In genomic region chr4:141752076-141752421, GRCm38 (mm10) we compare ENCODE assay signal across 12 mouse cellular contexts. TPM values are rescaled to one million over a fixed set of nuclear protein-coding genes. Genes with fewer than 3 reads are reported as not detected.
DNase-seq lines count a peak whose midpoint lies in the region; ATAC-seq and TF ChIP-seq lines count a peak whose summit lies in the region.
"Had no signal": no experiment of that assay in that cellular context is flagged by ENCODE, and none has a peak within 500 bp of the region (broad histone marks: within the 10 kb centered on the region; RNA-seq: fewer than 3 reads in every experiment).

No protein-coding gene starts in this region.

- peak; percentile 87 for DNase-seq in G1E (ENCODE audit: low spot score)
- no peak for DNase-seq in gastrocnemius, adult 2 months
- no peak for DNase-seq in urinary bladder, adult 18-20 months (ENCODE audit: low spot score in 2 of 2)
- DNase-seq: adrenal gland, postnatal 10 days; gastrocnemius, postnatal 10 days; thymus, postnatal 4 days had no signal

- H3K36me3 ChIP-seq in E14TG2a.4 (ENCODE audit: insufficient read depth, low read length) (no peaks in the 10 kb centered on the region), G1E (replicated peaks) (no peaks in the 10 kb centered on the region)
- H3K36me3 ChIP-seq in embryonic facial prominence, embryonic 15.5 days = no peaks in the 10 kb centered on the region
- H3K36me3 ChIP-seq in liver, embryonic 16.5 days (ENCODE audit: control insufficient read depth, insufficient read depth) = no peaks in the 10 kb centered on the region
- no peaks in the 10 kb centered on the region for H3K36me3 ChIP-seq in forebrain, embryonic 12.5 days (replicated peaks)

- intact Hi-C loops in gastrocnemius, adult 2 months (cut with DNase I) = no loop called here

- H3K27me3 ChIP-seq in E14TG2a.4 (ENCODE audit: insufficient read depth, low read length) (no peaks in the 10 kb centered on the region), G1E (ENCODE audit: insufficient read depth, low read length) (no peaks in the 10 kb centered on the region)
- H3K27me3 ChIP-seq in embryonic facial prominence, embryonic 15.5 days = no peaks in the 10 kb centered on the region
- H3K27me3 ChIP-seq in liver, embryonic 16.5 days (ENCODE audit: control insufficient read depth, insufficient read depth, low read depth, low read length) = no peaks in the 10 kb centered on the region
- H3K27me3 ChIP-seq in forebrain, embryonic 12.5 days = 0 out of 2 replicates have a peak, but pooled peaks cover 3% of the 10 kb centered on the region

- TF ChIP-seq CTCF in E14TG2a.4 (conservative IDR thresholded peaks at IDR 0.05; ENCODE audit: low read length) (no peak), G1E (IDR thresholded peaks at IDR 0.05; ENCODE audit: low read depth, low read length) (no peak)
- TF ChIP-seq CTCF in gastrocnemius, adult 2 months (IDR thresholded peaks at IDR 0.05) = no peak

- no peaks in the 10 kb centered on the region for H3K9me3 ChIP-seq in E14TG2a.4 (ENCODE audit: low read length)
- H3K9me3 ChIP-seq in G1E (replicated peaks) = no peaks in the 10 kb centered on the region
- no peaks in the 10 kb centered on the region for H3K9me3 ChIP-seq in embryonic facial prominence, embryonic 15.5 days (replicated peaks)
- H3K9me3 ChIP-seq in liver, embryonic 16.5 days (replicated peaks; ENCODE audit: control insufficient read depth, low read length) = no peaks in the 10 kb centered on the region
- no peaks in the 10 kb centered on the region for H3K9me3 ChIP-seq in forebrain, embryonic 12.5 days

- H3K27ac ChIP-seq in embryonic facial prominence, embryonic 15.5 days (replicated peaks) = 0 out of 2 replicates have a peak overlapping the region, but pooled peaks have one; percentile 44
- peak overlapping the region; percentile 99 for H3K27ac ChIP-seq in liver, embryonic 16.5 days (ENCODE audit: low read length)
- H3K27ac ChIP-seq in gastrocnemius, adult 2 months = no peak overlapping the region
- no peak overlapping the region for H3K27ac ChIP-seq in forebrain, embryonic 12.5 days

- H3K4me1 ChIP-seq in E14TG2a.4 (replicated peaks; ENCODE audit: low read depth, low read length) = peaks cover 33% of the 10 kb centered on the region
- peaks cover 50% of the 10 kb centered on the region for H3K4me1 ChIP-seq in G1E (ENCODE audit: insufficient read depth, low read depth, low read length)
- H3K4me1 ChIP-seq in embryonic facial prominence, embryonic 15.5 days = no peaks in the 10 kb centered on the region
- H3K4me1 ChIP-seq in liver, embryonic 16.5 days (ENCODE audit: control insufficient read depth, low read depth, low read length) = peaks cover 38% of the 10 kb centered on the region
- no peaks in the 10 kb centered on the region for H3K4me1 ChIP-seq in forebrain, embryonic 12.5 days

- 5% methylated on average over 4 of the region's 4 CpGs for WGBS in embryonic facial prominence, embryonic 15.5 days
- WGBS in liver, embryonic 16.5 days (ENCODE audit: insufficient replicate concordance) = 2% methylated on average over 4 of the region's 4 CpGs
- 18% methylated on average over 4 of the region's 4 CpGs for WGBS in forebrain, embryonic 12.5 days

- H3K4me3 ChIP-seq in E14TG2a.4 (replicated peaks; ENCODE audit: low read length) (peak overlapping the region; percentile 24; the same call in 1 of the 2 replicates), G1E (ENCODE audit: low read depth, low read length) (peak overlapping the region; percentile 57; the same call in 1 of the 2 replicates)
- H3K4me3 ChIP-seq in embryonic facial prominence, embryonic 15.5 days (replicated peaks) = no peak overlapping the region
- peak overlapping the region; percentile 21 for H3K4me3 ChIP-seq in liver, embryonic 16.5 days (ENCODE audit: low read depth, low read length)
- no peak overlapping the region for H3K4me3 ChIP-seq in gastrocnemius, adult 2 months
- H3K4me3 ChIP-seq in forebrain, embryonic 12.5 days (replicated peaks) = no peak overlapping the region

- no peak overlapping the region for H3K4me2 ChIP-seq in embryonic facial prominence, embryonic 15.5 days (replicated peaks)
- peak overlapping the region; percentile 59 for H3K4me2 ChIP-seq in liver, embryonic 16.5 days (ENCODE audit: low read depth, low read length)
- no peak overlapping the region for H3K4me2 ChIP-seq in forebrain, embryonic 12.5 days

- ATAC-seq in G1E (ENCODE audit: extremely low read depth, insufficient number of reproducible peaks, low FRiP score, poor library complexity, severe bottlenecking) = peak; percentile 79
- ATAC-seq in embryonic facial prominence, embryonic 15.5 days (ENCODE audit: insufficient number of reproducible peaks, low FRiP score, low TSS enrichment, low read depth) = no peak
- peak; percentile 90 for ATAC-seq in liver, embryonic 16.5 days (ENCODE audit: low read depth)
- ATAC-seq in forebrain, embryonic 12.5 days (ENCODE audit: low FRiP score) = no peak

- no peak overlapping the region for H3K9ac ChIP-seq in embryonic facial prominence, embryonic 15.5 days
- peak overlapping the region; percentile 32 for H3K9ac ChIP-seq in liver, embryonic 16.5 days (ENCODE audit: low read depth, low read length)
- H3K9ac ChIP-seq in forebrain, embryonic 12.5 days = no peak overlapping the region

RNA-seq across cellular contexts. Expression of gene Agmat, which starts 5.6 kb away (rescaled TPM):
- total RNA-seq in G1E (2014; fragmentation: Nextera tagmentation) = not detected in 2 replicates
- total RNA-seq in G1E (2017) = 0.05 TPM in 1 of 2 replicates, not detected in the other
- polyA plus RNA-seq in G1E (2012) = 0.04 TPM in 1 of 2 replicates, not detected in the other
- 0.32 and 0.33 TPM in 2 replicates for polyA plus RNA-seq in embryonic facial prominence, embryonic 15.5 days (2015; fragmentation: Nextera tagmentation; extraction: Ambion mirVana)
- 25.9 and 28.3 TPM in 2 replicates for polyA plus RNA-seq in liver, embryonic 16.5 days (2015; fragmentation: Nextera tagmentation; extraction: Ambion mirVana)
- total RNA-seq in gastrocnemius, adult 2 months (2021) = not detected
- not detected in 2 replicates for polyA plus RNA-seq in forebrain, embryonic 12.5 days (2016; fragmentation: Nextera tagmentation; extraction: Ambion mirVana)
- total RNA-seq: layer of hippocampus, postnatal 25 days had no signal
- polyA plus RNA-seq: neural tube, embryonic 14.5 days had no signal

RNA-seq across cellular contexts. Expression of gene Ddi2, which starts 28.8 kb away (rescaled TPM):
- total RNA-seq in G1E (2014; fragmentation: Nextera tagmentation) = 40.8 and 45.4 TPM in 2 replicates
- total RNA-seq in G1E (2017) = 25.6 and 27.9 TPM in 2 replicates
- 13.2 and 17.8 TPM in 2 replicates for polyA plus RNA-seq in G1E (2012)
- polyA plus RNA-seq in embryonic facial prominence, embryonic 15.5 days (2015; fragmentation: Nextera tagmentation; extraction: Ambion mirVana) = 25.2 and 26.7 TPM in 2 replicates
- 13.9 and 14.5 TPM in 2 replicates for polyA plus RNA-seq in liver, embryonic 16.5 days (2015; fragmentation: Nextera tagmentation; extraction: Ambion mirVana)
- total RNA-seq in gastrocnemius, adult 2 months (2021) = 10 to 100 TPM; 37.8 to 46.5 TPM
- polyA plus RNA-seq in forebrain, embryonic 12.5 days (2016; fragmentation: Nextera tagmentation; extraction: Ambion mirVana) = 22.8 and 25.3 TPM in 2 replicates

RNA-seq across cellular contexts. Expression of gene Dnajc16, which starts 38.7 kb away (rescaled TPM):
- total RNA-seq in G1E (2014; fragmentation: Nextera tagmentation) (9.9 and 12.1 TPM in 2 replicates), G1E (2017) (10.6 and 11.9 TPM in 2 replicates)
- 2.7 and 2.9 TPM in 2 replicates for polyA plus RNA-seq in G1E (2012)
- polyA plus RNA-seq in embryonic facial prominence, embryonic 15.5 days (2015; fragmentation: Nextera tagmentation; extraction: Ambion mirVana) = 4.8 and 5.0 TPM in 2 replicates
- 2.5 and 2.6 TPM in 2 replicates for polyA plus RNA-seq in liver, embryonic 16.5 days (2015; fragmentation: Nextera tagmentation; extraction: Ambion mirVana)
- total RNA-seq in gastrocnemius, adult 2 months (2021) = 10 to 100 TPM; 12.6 to 12.9 TPM
- polyA plus RNA-seq in forebrain, embryonic 12.5 days (2016; fragmentation: Nextera tagmentation; extraction: Ambion mirVana) = 6.5 and 6.7 TPM in 2 replicates

RNA-seq across cellular contexts. Expression of gene Casp9, which starts 41.4 kb away (rescaled TPM):
- total RNA-seq in G1E (2014; fragmentation: Nextera tagmentation) (16.3 and 18.7 TPM in 2 replicates), G1E (2017) (25.7 and 30.1 TPM in 2 replicates)
- 21.7 and 26.1 TPM in 2 replicates for polyA plus RNA-seq in G1E (2012)
- 14.4 and 16.9 TPM in 2 replicates for polyA plus RNA-seq in embryonic facial prominence, embryonic 15.5 days (2015; fragmentation: Nextera tagmentation; extraction: Ambion mirVana)
- 9.5 and 10.4 TPM in 2 replicates for polyA plus RNA-seq in liver, embryonic 16.5 days (2015; fragmentation: Nextera tagmentation; extraction: Ambion mirVana)
- 1 to 10 TPM; 2.2 to 2.5 TPM for total RNA-seq in gastrocnemius, adult 2 months (2021)
- polyA plus RNA-seq in forebrain, embryonic 12.5 days (2016; fragmentation: Nextera tagmentation; extraction: Ambion mirVana) = 20.1 and 20.4 TPM in 2 replicates

Comparison
In these comparisons a context has a peak if more than half of its experiments do, and no peak if none do; other contexts are left out.
1. H3K4me3 ChIP-seq: peak in E14TG2a.4 (single experiment), G1E (single experiment) and liver, embryonic 16.5 days (single experiment); none in embryonic facial prominence, embryonic 15.5 days (single experiment), gastrocnemius, adult 2 months (single experiment) and forebrain, embryonic 12.5 days (single experiment).
2. ATAC-seq: peak in G1E (single experiment) and liver, embryonic 16.5 days (single experiment); none in embryonic facial prominence, embryonic 15.5 days (single experiment) and forebrain, embryonic 12.5 days (single experiment).
3. H3K27ac ChIP-seq: peak in embryonic facial prominence, embryonic 15.5 days (single experiment) and liver, embryonic 16.5 days (single experiment); none in gastrocnemius, adult 2 months (single experiment) and forebrain, embryonic 12.5 days (single experiment).
4. RNA of gene Agmat, which starts 5.6 kb away (polyA plus RNA-seq): 25.9 to 28.3 TPM in liver, embryonic 16.5 days; 0.32 to 0.33 TPM in embryonic facial prominence, embryonic 15.5 days, not detected in forebrain, embryonic 12.5 days and 0.04 TPM in G1E; every median in the first group is over 10 times any median in the second.